8 mouse cellular contexts compared by ENCODE assay signal in the genomic region with DNA sequence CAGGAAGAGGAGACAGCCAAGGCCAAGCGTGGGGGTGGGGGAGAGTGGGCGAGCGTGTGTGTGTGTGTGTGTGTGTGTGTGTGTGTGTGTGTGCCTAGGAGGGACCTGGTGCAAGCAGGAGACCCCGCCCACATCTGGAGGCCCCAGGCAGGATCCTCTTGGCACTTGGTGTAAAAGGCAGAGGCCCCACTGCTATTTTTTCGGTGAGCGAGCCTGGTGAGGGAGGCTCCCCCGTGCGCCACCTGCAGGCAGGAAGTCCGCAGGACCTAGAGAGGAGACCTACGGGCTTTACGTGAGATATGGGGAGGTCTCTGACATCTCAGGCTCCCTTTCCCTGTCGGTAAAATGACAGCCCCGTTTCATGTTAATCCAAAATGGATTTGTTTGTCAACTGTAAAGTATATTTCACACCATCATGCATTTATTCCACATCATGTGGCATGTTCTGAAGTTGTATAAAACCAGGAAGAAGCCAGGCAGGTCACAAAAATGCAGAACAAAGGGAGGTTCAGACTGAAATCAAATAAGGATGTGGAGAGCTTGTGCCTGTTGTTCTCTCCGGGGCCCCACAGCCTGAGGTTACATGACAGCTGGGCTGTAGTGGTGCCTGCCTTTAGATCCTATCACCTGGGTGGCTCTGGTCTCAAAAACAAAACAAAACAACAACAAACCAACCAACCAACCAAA.
DNase-seq lines count a peak whose midpoint lies in the region; ATAC-seq and TF ChIP-seq lines count a peak whose summit lies in the region.

No protein-coding gene starts in this region.

- WGBS in cerebellum, adult 2 months = 30% methylated on average over 14 of the region's 14 CpGs
- WGBS in forebrain, embryonic 16.5 days = 17% methylated on average over 12 of the region's 14 CpGs

- DNase-seq in NIH3T3 (ENCODE audit: low read depth) = peak; percentile 77
- peak; percentile 23 to 37 for DNase-seq in cerebellum, adult 2 months
- peak; percentile 18 for DNase-seq in layer of hippocampus, adult 9-11 months
- peak; percentile 78 to 82 for DNase-seq in lung, postnatal 4 days
- DNase-seq in retina, postnatal 7 days (ENCODE audit: low read depth, low spot score) = peak; percentile 42
- DNase-seq in urinary bladder, postnatal 14 days (ENCODE audit: low spot score) = peak; percentile 73

- no peaks in the 10 kb centered on the region for H3K36me3 ChIP-seq in forebrain, embryonic 16.5 days (ENCODE audit: control insufficient read depth, insufficient read depth)

- H3K4me1 ChIP-seq in cerebellum, adult 2 months (ENCODE audit: control insufficient read depth, insufficient read depth, low read length) = no peaks in the 10 kb centered on the region
- no peaks in the 10 kb centered on the region; the same call in 1 of the 2 replicates for H3K4me1 ChIP-seq in forebrain, embryonic 16.5 days (replicated peaks; ENCODE audit: control insufficient read depth, insufficient read depth, low read length)

- H3K27me3 ChIP-seq in cerebellum, adult 2 months (ENCODE audit: control insufficient read depth, insufficient read depth, low read length) = no peaks in the 10 kb centered on the region
- no peaks in the 10 kb centered on the region for H3K27me3 ChIP-seq in forebrain, embryonic 16.5 days (replicated peaks; ENCODE audit: control insufficient read depth, insufficient read depth, low read length)

- no peak overlapping the region for H3K27ac ChIP-seq in cerebellum, adult 2 months (ENCODE audit: insufficient read depth, low read length)
- H3K27ac ChIP-seq in forebrain, embryonic 16.5 days (ENCODE audit: low read length) = no peak overlapping the region

- ATAC-seq in forebrain, embryonic 16.5 days = peak; percentile 69
- peak; percentile 91 for ATAC-seq in hematopoietic stem cell, adult 5-6 weeks (replicated peaks in 1 of 2; ENCODE audit: insufficient read depth in 1 of 2, low FRiP score in 2 of 2, low TSS enrichment in 1 of 2, low read depth in 1 of 2, poor library complexity in 2 of 2, severe bottlenecking in 2 of 2)

- H3K4me2 ChIP-seq in forebrain, embryonic 16.5 days (ENCODE audit: low read length) = peak overlapping the region; percentile 16

- H3K4me3 ChIP-seq in cerebellum, adult 2 months (replicated peaks; ENCODE audit: insufficient read depth, low read depth, low read length) = no peak overlapping the region
- H3K4me3 ChIP-seq in forebrain, embryonic 16.5 days (replicated peaks; ENCODE audit: low read length) = no peak overlapping the region

- peak; percentile 43; the same call in 1 of the 2 replicates for TF ChIP-seq CTCF in cerebellum, adult 2 months (IDR thresholded peaks at IDR 0.05; ENCODE audit: borderline replicate concordance, insufficient read depth, low read depth, low read length)

- no peak overlapping the region for H3K9ac ChIP-seq in forebrain, embryonic 16.5 days (replicated peaks; ENCODE audit: low read depth, low read length)

- no peak for TF ChIP-seq POLR2A in cerebellum, adult 2 months (IDR thresholded peaks at IDR 0.05; ENCODE audit: borderline replicate concordance, insufficient read depth, low read length)

- H3K9me3 ChIP-seq in forebrain, embryonic 16.5 days (ENCODE audit: control insufficient read depth, low read length) = no peaks in the 10 kb centered on the region

Comparison
In these comparisons a context has a peak if more than half of its experiments do, and no peak if none do; other contexts are left out.
1. DNase-seq: peak in every context shown above with its lines; median percentile 80 in lung, postnatal 4 days; 77 in NIH3T3; 73 in urinary bladder, postnatal 14 days; 42 in retina, postnatal 7 days; 30 in cerebellum, adult 2 months; 18 in layer of hippocampus, adult 9-11 months.